Mouse (Mus musculus) Muller cell, postnatal 12 days (primary cell): ENCODE data around the gene Fam129b.
A peak's percentile ranks its signal among the peaks of the same experiment; 100 is the strongest.

Experiments used
- DNase-seq: peaks from one replicate; pipeline ENCODE4 v3.0.0-alpha.2; 2015; ENCODE audit errors: inconsistent ontology term

Fam129b gene

GRCm38 (mm10) chr2:32891278-32891677, 15.4 kb downstream of the Fam129b start:
- DNase-seq, result no peak

- DNase-seq, result no peak
Measured at GRCm38 (mm10) chr2:32892490-32892889, 16.6 kb downstream of the Fam129b start.

- DNase-seq, result no peak
Measured at GRCm38 (mm10) chr2:32894097-32894496, 18.2 kb downstream of the Fam129b start.

GRCm38 (mm10) chr2:32895606-32896106, 19.7 kb downstream of the Fam129b start:
- peak; percentile 87 for DNase-seq

GRCm38 (mm10) chr2:32896507-32897147, 20.7 kb downstream of the Fam129b start:
- peak; percentile 83 for DNase-seq

- DNase-seq, result no peak
Measured at GRCm38 (mm10) chr2:32898983-32899382, 23.1 kb downstream of the Fam129b start.

- no peak for DNase-seq
Measured at GRCm38 (mm10) chr2:32902126-32902525, 26.2 kb downstream of the Fam129b start.

GRCm38 (mm10) chr2:32903470-32903869, 27.6 kb downstream of the Fam129b start:
- DNase-seq, result peak; percentile 49

GRCm38 (mm10) chr2:32904637-32905036, 28.7 kb downstream of the Fam129b start:
- no peak for DNase-seq

- DNase-seq, result no peak
Measured at GRCm38 (mm10) chr2:32905297-32905696, 29.4 kb downstream of the Fam129b start.

- peak; percentile 56 for DNase-seq
Measured at GRCm38 (mm10) chr2:32907442-32907841, 31.5 kb downstream of the Fam129b start.

GRCm38 (mm10) chr2:32908272-32908671, 32.4 kb downstream of the Fam129b start:
- peak; percentile 48 for DNase-seq

GRCm38 (mm10) chr2:32908796-32909195, 32.9 kb downstream of the Fam129b start:
- no peak for DNase-seq

GRCm38 (mm10) chr2:32911639-32912182, 35.8 kb downstream of the Fam129b start:
- no peak for DNase-seq

- peak; percentile 80 for DNase-seq
Measured at GRCm38 (mm10) chr2:32912210-32912804, 36.4 kb downstream of the Fam129b start.

- peak; percentile 74 for DNase-seq
Measured at GRCm38 (mm10) chr2:32914362-32914761, 38.4 kb downstream of the Fam129b start.

- DNase-seq, result peak; percentile 98
Measured at GRCm38 (mm10) chr2:32914896-32915295, 39.0 kb downstream of the Fam129b start.

- DNase-seq, result peak; percentile 92
Measured at GRCm38 (mm10) chr2:32917526-32917925, 41.6 kb downstream of the Fam129b start.

GRCm38 (mm10) chr2:32918391-32918790, 42.5 kb downstream of the Fam129b start:
- no peak for DNase-seq

- no peak for DNase-seq
Measured at GRCm38 (mm10) chr2:32921235-32921634, 45.3 kb downstream of the Fam129b start.

GRCm38 (mm10) chr2:32921801-32922380, 46.0 kb downstream of the Fam129b start:
- no peak for DNase-seq

- DNase-seq, result no peak
Measured at GRCm38 (mm10) chr2:32922564-32922963, 46.6 kb downstream of the Fam129b start.
